Mouse (Mus musculus) ZHBTc4 (cell line): ENCODE data around the gene Uxt.

Source experiments
- DNase-seq: peaks from one replicate; pipeline ENCODE4 v3.0.0-alpha.2; 2011; ENCODE audit warnings: low read depth, low spot score

The Uxt gene

GRCm38 (mm10) chrX:20961477-20962378 is at the start of gene Uxt:
Gene Uxt, minus strand, starts transcription at chrX:20962017.
- DNase-seq, result peak; percentile 97

- no peak for DNase-seq
These were observed 19.1 kb upstream of the Uxt start for GRCm38 (mm10) chrX:20980901-20981300.

- peak; percentile 96 for DNase-seq
These were observed 11.5 kb downstream of the Uxt start, which contains the start of gene Elk1 for GRCm38 (mm10) chrX:20950191-20950880. Gene Elk1, minus strand, starts transcription at chrX:20950608.

GRCm38 (mm10) chrX:20946055-20946454 is 15.8 kb downstream of the Uxt start:
- peak; percentile 42 for DNase-seq

DNA sequence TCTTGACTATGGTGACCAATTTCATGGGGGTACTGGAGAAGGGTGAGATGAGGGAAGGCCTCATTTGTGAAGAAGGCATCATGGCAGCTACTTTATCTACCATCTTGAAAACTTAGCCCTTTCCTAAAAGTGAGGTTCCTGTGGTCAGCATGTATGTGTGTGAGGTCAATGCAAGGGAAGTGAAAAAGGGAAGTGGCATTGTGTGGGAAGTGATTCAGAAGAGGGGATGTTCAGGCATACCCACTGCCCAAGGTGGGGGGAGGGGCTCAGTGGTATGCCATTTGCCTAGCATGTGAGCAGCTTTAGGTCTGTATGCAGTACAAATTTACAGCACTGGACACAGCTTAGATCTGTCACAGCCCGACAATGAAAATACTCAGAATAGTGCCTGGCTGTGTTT is 29.9 kb downstream of the Uxt start:
- DNase-seq, result no peak

GRCm38 (mm10) chrX:20931364-20931763 is 30.5 kb downstream of the Uxt start, which contains the start of gene Cfp:
Gene Cfp, minus strand, starts transcription at chrX:20931555.
- DNase-seq, result peak; percentile 23

DNA sequence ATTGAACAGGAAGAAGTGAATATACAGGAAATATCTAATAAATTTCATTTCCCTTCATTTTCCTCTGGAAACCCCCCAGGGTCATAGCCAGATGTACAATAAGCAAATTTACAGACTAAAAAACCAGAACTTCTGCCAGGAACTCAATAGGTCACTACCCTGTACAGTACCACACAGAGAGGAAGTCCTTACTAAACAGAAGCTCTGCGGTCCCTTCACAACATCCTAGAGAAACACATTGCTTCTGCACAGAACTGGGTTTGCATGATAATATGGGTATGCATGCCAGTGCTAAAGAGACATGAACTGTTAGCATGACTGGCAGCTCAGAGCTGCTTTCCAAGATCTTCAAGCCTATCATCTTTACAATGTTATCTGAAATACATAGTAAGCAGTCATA is 32.0 kb downstream of the Uxt start:
- DNase-seq, result no peak

DNA sequence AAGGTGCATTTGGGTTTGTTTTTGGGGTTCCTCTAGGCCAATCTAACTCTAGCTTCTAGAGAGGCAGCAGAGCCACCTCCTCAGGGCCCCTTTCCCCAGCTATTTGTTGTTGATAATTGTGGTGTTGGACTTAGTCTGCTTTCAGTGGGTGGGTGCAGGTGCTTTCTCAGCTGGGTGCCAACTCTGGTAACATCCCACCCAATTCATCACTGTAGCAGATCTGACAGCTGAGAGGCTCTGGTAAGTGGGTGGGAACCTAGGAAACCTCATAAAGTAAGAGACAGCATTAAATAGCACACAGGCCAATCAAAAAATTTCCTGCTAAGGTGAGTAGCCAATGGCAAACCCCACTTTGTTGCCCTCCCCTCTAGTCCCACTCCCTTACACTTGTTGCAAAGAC is 36.8 kb downstream of the Uxt start:
- DNase-seq, result no peak

GRCm38 (mm10) chrX:20923506-20923905 is 38.3 kb downstream of the Uxt start:
- DNase-seq, result no peak

- no peak for DNase-seq
These were observed 40.5 kb downstream of the Uxt start for GRCm38 (mm10) chrX:20921366-20921765.

DNA sequence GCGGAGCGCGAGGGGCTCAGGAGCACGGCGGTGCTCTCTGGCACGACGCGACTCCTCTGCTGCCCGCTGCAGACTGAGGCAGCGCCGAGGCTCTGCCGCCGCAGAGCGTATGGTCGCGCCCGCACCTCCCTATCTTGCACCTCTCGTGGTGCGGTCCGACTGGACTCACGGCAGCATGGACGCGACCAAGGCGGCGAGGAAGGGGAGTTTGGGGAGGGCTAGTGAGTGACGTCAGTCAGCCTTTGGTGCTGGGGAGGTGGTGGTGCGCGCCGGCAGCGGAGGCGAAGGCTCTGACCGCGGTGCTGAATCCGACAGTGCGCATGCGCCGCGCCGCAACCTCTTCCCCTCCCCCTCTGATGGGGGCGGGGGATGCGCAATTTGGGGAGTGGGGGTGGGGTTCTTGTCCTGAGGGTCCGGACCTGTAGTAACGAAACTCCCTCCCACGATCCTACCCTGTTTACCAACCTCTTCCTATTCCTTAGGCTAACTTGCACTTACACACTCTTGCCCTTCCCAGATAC is 40.9 kb downstream of the Uxt start, which contains the start of gene Syn1:
Syn1 (minus strand) TSS at position 161 of the 521 bp plus-strand sequence.
- peak; percentile 96 for DNase-seq

GRCm38 (mm10) chrX:20920249-20920843 is 41.5 kb downstream of the Uxt start:
- no peak for DNase-seq

- no peak for DNase-seq
These were observed 46.7 kb downstream of the Uxt start for GRCm38 (mm10) chrX:20915075-20915474.

DNA sequence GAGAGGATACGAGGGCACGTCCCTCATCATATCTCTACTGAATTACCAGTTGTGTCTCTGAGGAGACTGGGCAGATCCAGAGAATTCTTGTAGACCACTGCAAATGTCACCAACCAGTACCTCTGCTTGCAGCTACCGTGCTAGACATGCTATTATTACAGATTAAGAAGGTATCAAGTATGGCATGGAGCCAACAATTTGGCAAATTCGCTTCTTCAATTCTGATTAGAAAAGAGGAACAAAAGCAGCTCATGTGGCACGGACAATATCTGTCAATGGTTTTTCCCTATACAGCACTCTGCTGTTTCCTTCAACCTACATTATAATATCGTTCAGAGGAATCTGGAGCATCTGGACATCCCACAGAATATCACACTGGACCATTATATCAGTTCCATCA is 48.1 kb downstream of the Uxt start:
- no peak for DNase-seq

GRCm38 (mm10) chrX:20910074-20910473 is 51.7 kb downstream of the Uxt start:
- peak; percentile 79 for DNase-seq
